Mouse (Mus musculus) limb, embryonic 11.5 days (tissue): ENCODE results near the gene Slc15a4. TPM values are rescaled to one million over a fixed set of nuclear protein-coding genes. Genes with fewer than 3 reads are reported as not detected.

Source experiments
- ATAC-seq: fragments of 200-750 bp; cut with Nextera tagmentation; 2 replicates; pipeline ENCODE4 v1.8.0; 2017; ENCODE audit warnings: low read depth; ENCODE audit not compliant: insufficient number of reproducible peaks, low FRiP score, low TSS enrichment
- DNase-seq: peaks from one replicate; pipeline ENCODE4 v3.0.0-alpha.2; 2015; ENCODE audit warnings: low spot score
- H3K27ac ChIP-seq: fragments of 300-500 bp; sonication (generic); replicated peaks from 2 replicates; pipeline ENCODE4 v1.5.1; 2014; ENCODE audit warnings: low read depth, mild to moderate bottlenecking, low read length
- H3K27me3 ChIP-seq: fragments of 300-500 bp; sonication (generic); 2 replicates; pipeline ENCODE4 v1.6.1; 2014; ENCODE audit warnings: mild to moderate bottlenecking, low read length, mixed read lengths; ENCODE audit not compliant: control insufficient read depth, insufficient read depth
- H3K36me3 ChIP-seq: fragments of 300-500 bp; sonication (generic); 2 replicates; pipeline ENCODE4 v1.6.1; 2014; ENCODE audit warnings: mild to moderate bottlenecking, low read length, moderate library complexity, mixed read lengths; ENCODE audit not compliant: control insufficient read depth, insufficient read depth
- H3K4me1 ChIP-seq: fragments of 300-500 bp; sonication (generic); 2 replicates; pipeline ENCODE4 v1.6.1; 2014; ENCODE audit warnings: low read length, mixed read lengths; ENCODE audit not compliant: control insufficient read depth, insufficient read depth
- H3K4me2 ChIP-seq: fragments of 300-500 bp; sonication (generic); 2 replicates; pipeline ENCODE4 v1.6.1; 2014; ENCODE audit warnings: low read depth, mild to moderate bottlenecking, moderate library complexity; ENCODE audit not compliant: severe bottlenecking
- H3K4me3 ChIP-seq: fragments of 300-500 bp; sonication (generic); 2 replicates; pipeline ENCODE4 v1.5.1; 2014; ENCODE audit warnings: low read depth, low read length
- H3K9ac ChIP-seq: fragments of 300-500 bp; sonication (generic); 2 replicates; pipeline ENCODE4 v1.6.1; 2014; ENCODE audit warnings: mild to moderate bottlenecking, low read length
- H3K9me3 ChIP-seq: fragments of 300-500 bp; sonication (generic); 2 replicates; pipeline ENCODE4 v1.6.1; 2016; ENCODE audit warnings: low read length; ENCODE audit not compliant: control insufficient read depth
- WGBS: fragments of 180-500 bp; shearing (Covaris S2); extraction: QIAGEN DNeasy Blood & Tissue Kit; methylation state at CpG from one replicate; pipeline ENCODE4 v1.1.7; 2014; 5-methylcytosine and 5-hydroxymethylcytosine counted together
- polyA plus RNA-seq: library from polyadenylated mRNA; unstranded; fragments of >200 nt; fragmentation: Nextera tagmentation; extraction: Ambion mirVana; gene quantifications from 2 replicates; pipeline ENCODE4 v1.2.1, GENCODE M21; 2014

Gene Slc15a4
- polyA plus RNA-seq, 1 experiment from 2014 or later = 22.4 TPM

GRCm38 (mm10) chr5:127616884-127617635, 15.6 kb downstream of the Slc15a4 start:
- ATAC-seq (peak; percentile 89), DNase-seq (peak; percentile 98)
- Histone ChIP-seq H3K4me2 (peak overlapping the region; percentile 95), H3K36me3 (no peaks in the 10 kb centered on the region), H3K27me3 (no peaks in the 10 kb centered on the region), H3K4me3 (peak overlapping the region; percentile 98), H3K4me1 (peaks cover 6% of the 10 kb centered on the region), H3K9me3 (no peaks in the 10 kb centered on the region), H3K27ac (no peak overlapping the region; the same call in 1 of the 2 replicates), H3K9ac (peak overlapping the region; percentile 95)
- WGBS = under 1% methylated on average over 90 of the region's 91 CpGs

GRCm38 (mm10) chr5:127616151-127616550, 16.5 kb downstream of the Slc15a4 start:
- no peaks in the 10 kb centered on the region for H3K9me3 ChIP-seq
- H3K27ac ChIP-seq = no peak overlapping the region
- H3K36me3 ChIP-seq = no peaks in the 10 kb centered on the region
- H3K4me2 ChIP-seq = peak overlapping the region; percentile 95
- WGBS = 8% methylated on average over 5 of the region's 5 CpGs
- peaks cover 6% of the 10 kb centered on the region for H3K4me1 ChIP-seq
- no peaks in the 10 kb centered on the region for H3K27me3 ChIP-seq
- peak overlapping the region; percentile 95 for H3K9ac ChIP-seq
- DNase-seq = peak; percentile 23
- H3K4me3 ChIP-seq = peak overlapping the region; percentile 98
- ATAC-seq = no peak

GRCm38 (mm10) chr5:127615459-127615858, 17.2 kb downstream of the Slc15a4 start:
- Histone ChIP-seq H3K9me3 (no peaks in the 10 kb centered on the region), H3K9ac (peak overlapping the region; percentile 95; the same call in 1 of the 2 replicates), H3K4me1 (peaks cover 6% of the 10 kb centered on the region), H3K27me3 (no peaks in the 10 kb centered on the region), H3K4me2 (peak overlapping the region; percentile 95), H3K4me3 (peak overlapping the region; percentile 98; the same call in 1 of the 2 replicates), H3K36me3 (no peaks in the 10 kb centered on the region), H3K27ac (no peak overlapping the region)
- WGBS = 84% methylated on average over 3 of the region's 3 CpGs
- no peak for DNase-seq
- ATAC-seq = no peak

- H3K27ac ChIP-seq = no peak overlapping the region
- no peak overlapping the region for H3K4me2 ChIP-seq
- no peak overlapping the region for H3K4me3 ChIP-seq
- ATAC-seq (no peak), DNase-seq (no peak)
- WGBS = 96% methylated on average over 6 of the region's 6 CpGs
- no peak overlapping the region for H3K9ac ChIP-seq
- H3K36me3 ChIP-seq = peaks cover 3% of the 10 kb centered on the region
- peaks cover 6% of the 10 kb centered on the region for H3K4me1 ChIP-seq
- H3K9me3 ChIP-seq = no peaks in the 10 kb centered on the region
- no peaks in the 10 kb centered on the region for H3K27me3 ChIP-seq
Measured at GRCm38 (mm10) chr5:127612397-127612796, 20.3 kb downstream of the Slc15a4 start.

- WGBS = 77% methylated on average over 1 of the region's 1 CpGs
- Histone ChIP-seq H3K4me2 (no peak overlapping the region), H3K9me3 (no peaks in the 10 kb centered on the region), H3K4me1 (peaks cover 6% of the 10 kb centered on the region), H3K27me3 (no peaks in the 10 kb centered on the region), H3K4me3 (no peak overlapping the region), H3K9ac (no peak overlapping the region), H3K36me3 (peaks cover 3% of the 10 kb centered on the region), H3K27ac (no peak overlapping the region)
- no peak for DNase-seq
- no peak for ATAC-seq
Measured at GRCm38 (mm10) chr5:127611881-127612280, 20.8 kb downstream of the Slc15a4 start.

- no peak overlapping the region for H3K9ac ChIP-seq
- H3K27me3 ChIP-seq = no peaks in the 10 kb centered on the region
- H3K9me3 ChIP-seq = no peaks in the 10 kb centered on the region
- DNase-seq (no peak), ATAC-seq (no peak)
- H3K4me2 ChIP-seq = no peak overlapping the region
- H3K27ac ChIP-seq = no peak overlapping the region
- peaks cover 3% of the 10 kb centered on the region for H3K4me1 ChIP-seq
- WGBS = 85% methylated on average over 6 of the region's 6 CpGs
- H3K4me3 ChIP-seq = no peak overlapping the region
- peaks cover 3% of the 10 kb centered on the region for H3K36me3 ChIP-seq
Measured at GRCm38 (mm10) chr5:127610787-127611509, 21.7 kb downstream of the Slc15a4 start.

GRCm38 (mm10) chr5:127609191-127609714, 23.4 kb downstream of the Slc15a4 start:
- no peak for ATAC-seq
- no peak overlapping the region for H3K9ac ChIP-seq
- peaks cover 3% of the 10 kb centered on the region for H3K36me3 ChIP-seq

GRCm38 (mm10) chr5:127607507-127607906, 25.2 kb downstream of the Slc15a4 start:
- no peak overlapping the region for H3K4me2 ChIP-seq
- 88% methylated on average over 2 of the region's 2 CpGs for WGBS
- no peak overlapping the region for H3K4me3 ChIP-seq
- no peak overlapping the region for H3K9ac ChIP-seq
- H3K27ac ChIP-seq = no peak overlapping the region
- no peaks in the 10 kb centered on the region for H3K4me1 ChIP-seq
- H3K9me3 ChIP-seq = no peaks in the 10 kb centered on the region
- DNase-seq = no peak
- H3K27me3 ChIP-seq = no peaks in the 10 kb centered on the region
- ATAC-seq = no peak
- peaks cover 7% of the 10 kb centered on the region for H3K36me3 ChIP-seq

More at GRCm38 (mm10) chr5:127609191-127609714, 23.4 kb downstream of the Slc15a4 start:
- Histone ChIP-seq H3K4me2 (no peak overlapping the region), H3K27ac (no peak overlapping the region), H3K27me3 (no peaks in the 10 kb centered on the region), H3K9me3 (no peaks in the 10 kb centered on the region), H3K4me3 (no peak overlapping the region), H3K4me1 (no peaks in the 10 kb centered on the region)
- 79% methylated on average over 7 of the region's 7 CpGs for WGBS
- no peak for DNase-seq
